Mouse (Mus musculus): ENCODE data around the gene Ifngr1. TPM values are rescaled to one million over a fixed set of nuclear protein-coding genes. Genes with fewer than 3 reads are reported as not detected.

The Ifngr1 gene
- polyA plus RNA-seq, 2 experiments from 2014 or later = 280 to 446 TPM

DNA sequence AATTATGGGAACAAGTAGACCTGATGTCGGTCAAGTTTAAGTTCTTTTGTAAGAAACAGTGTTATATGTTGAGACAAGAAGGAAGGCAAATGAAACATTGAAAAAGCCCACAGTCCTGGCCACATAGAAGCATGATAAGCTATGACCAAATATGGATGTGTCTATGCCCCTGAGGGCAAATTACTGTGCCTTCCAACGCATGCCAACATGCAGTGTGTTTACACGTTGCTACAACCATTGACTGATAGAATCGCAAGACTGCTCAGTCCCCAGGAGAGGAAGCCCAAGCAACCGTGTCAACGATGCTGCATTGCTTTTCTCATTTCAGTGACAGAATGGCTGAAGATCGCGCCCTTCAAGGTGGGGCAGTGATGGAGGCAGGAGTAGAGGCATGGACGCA lies 65.7 kb downstream of the Ifngr1 start:
- no peak for ATAC-seq

Other genes starting within 250 kb of the Ifngr1 start
- not detected for gene Olig3, start 235.4 kb upstream of the Ifngr1 start, polyA plus RNA-seq (2017; shearing (Covaris generic))
- gene Il22ra2, start 30.0 kb downstream of the Ifngr1 start, polyA plus RNA-seq (2017; shearing (Covaris generic)) = not detected
- under 1 TPM in 1 of 2 experiments, not detected in 1; 0.22 TPM for gene Il20ra, start 120.6 kb downstream of the Ifngr1 start, polyA plus RNA-seq (2017; shearing (Covaris generic))